Mouse (Mus musculus) left cerebral cortex, adult 9 months (tissue): ENCODE results near the gene Abca3.
"Not testable (repeated sequence)": the region's sequence is repeated elsewhere in the genome, so short reads cannot be mapped to it uniquely, and the experiment has no call there.

Experiments
- DNase-seq, 2 experiments: peaks; one replicate each; pipeline ENCODE4 v3.0.0; 2022; ENCODE audit warnings: low spot score in 2 of 2

Abca3 gene

GRCm38 (mm10) chr17:24441148-24441547 is 89.4 kb downstream of the Abca3 start:
- DNase-seq, result no peak

GRCm38 (mm10) chr17:24442107-24442506 is 90.4 kb downstream of the Abca3 start:
- DNase-seq, result no peak

DNA sequence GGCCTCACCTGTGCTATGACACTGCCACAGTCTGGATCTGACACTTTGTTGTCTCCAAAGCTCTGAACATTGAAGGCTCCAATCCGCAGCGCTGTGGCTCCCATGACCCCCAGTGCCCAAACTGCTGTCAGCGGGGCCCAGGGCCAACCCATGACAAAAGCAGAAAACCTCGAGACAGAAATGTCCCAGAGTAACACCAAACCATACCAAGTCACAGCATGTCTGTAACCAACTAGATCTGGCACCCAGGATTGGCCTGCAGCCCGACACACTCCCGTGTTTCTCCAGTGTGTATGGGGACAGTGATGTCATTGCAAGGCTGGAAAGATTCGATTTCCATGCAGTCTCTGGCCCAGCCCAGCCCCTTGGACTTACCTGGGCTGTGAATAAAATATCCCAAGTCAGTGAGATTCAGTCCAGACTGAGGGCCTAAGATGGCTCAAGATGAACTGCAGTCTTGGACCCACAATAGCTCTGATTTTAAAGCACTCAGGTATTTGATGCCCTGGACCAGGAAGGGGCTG is 90.9 kb downstream of the Abca3 start, which contains the start of gene Dnase1l2:
Gene Dnase1l2 (minus strand): TSS at position 474 of the 524 bp plus-strand sequence.
- no peak for DNase-seq

DNA sequence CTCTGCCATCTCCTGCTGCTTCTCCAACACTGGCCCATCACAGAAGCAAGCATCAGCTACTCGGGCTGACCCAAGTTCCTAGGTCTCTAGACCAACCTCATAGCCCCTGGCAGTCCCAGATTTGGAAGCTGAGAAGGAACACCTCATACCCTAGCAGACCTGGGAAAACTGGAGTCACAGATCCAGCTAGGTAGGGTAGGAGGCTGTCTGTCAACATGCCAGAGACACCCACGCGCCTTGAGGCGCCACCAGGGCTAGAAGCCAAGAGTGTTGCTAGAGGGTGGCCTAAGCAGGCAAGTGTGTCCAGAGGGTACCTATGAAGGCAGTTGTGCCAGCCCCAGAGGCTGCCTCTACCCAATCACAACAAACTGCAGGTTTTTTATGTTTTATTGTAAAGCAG is 91.7 kb downstream of the Abca3 start:
- DNase-seq, result peak in 1 of 2 experiments; percentile 72

DNA sequence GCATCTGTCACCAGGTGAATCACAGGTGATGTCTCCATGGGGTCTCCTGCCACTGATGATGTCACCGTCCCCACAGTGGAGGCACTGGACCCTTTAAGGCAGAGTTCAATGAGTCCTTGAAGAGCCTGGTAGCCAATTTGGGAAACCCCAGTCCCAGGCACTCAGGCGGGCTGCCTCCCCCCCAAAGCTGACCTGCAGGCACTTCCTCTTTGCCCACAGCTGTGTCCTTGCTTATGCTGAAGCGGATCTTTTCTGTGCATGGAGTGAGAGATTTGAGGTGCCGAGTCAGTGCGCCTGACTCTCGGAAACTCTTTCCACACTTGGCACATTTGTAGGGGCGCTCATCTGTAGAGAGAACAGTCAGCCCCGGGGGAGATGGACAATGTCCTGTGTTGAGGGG is 94.8 kb downstream of the Abca3 start:
- DNase-seq, result no peak

DNA sequence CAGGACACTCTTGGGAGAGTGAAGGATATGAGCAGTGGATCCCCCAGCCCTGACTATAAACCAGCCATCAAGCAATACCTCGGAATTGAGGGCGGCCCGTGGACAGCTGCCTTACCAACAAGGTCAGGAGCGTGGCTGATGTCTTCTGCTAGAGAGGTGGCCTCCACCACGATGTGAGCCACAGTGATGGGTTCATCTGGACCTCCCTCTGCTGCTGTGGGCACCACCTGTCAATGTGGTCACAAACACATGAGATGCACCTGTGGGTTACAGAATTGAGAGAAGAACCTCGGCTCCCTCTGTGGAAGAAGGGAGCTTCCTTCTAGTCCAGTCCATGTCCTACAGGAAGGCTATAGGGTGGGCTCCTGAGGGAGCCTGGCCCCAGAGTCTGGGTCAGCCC is 97.8 kb downstream of the Abca3 start:
- DNase-seq, result no peak

DNA sequence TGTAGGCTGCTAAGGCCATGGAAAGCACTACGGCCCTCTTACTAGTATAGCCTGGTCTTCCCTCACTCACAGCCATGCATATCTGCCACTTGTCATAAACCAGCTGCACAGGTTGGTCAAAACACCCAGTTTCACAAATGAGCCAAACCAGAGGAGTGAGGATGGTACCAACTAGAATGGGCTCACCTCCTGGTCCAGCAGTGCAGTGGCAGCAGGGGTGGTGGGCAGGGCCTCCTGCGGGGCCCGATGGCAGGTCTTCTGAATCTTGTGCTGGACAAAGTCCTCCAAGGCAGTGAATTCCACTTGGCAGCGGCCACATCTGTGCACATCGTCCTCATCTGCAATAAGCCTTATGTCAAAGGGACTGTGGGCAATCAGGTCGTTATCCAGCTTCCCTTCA is 99.5 kb downstream of the Abca3 start:
- no peak for DNase-seq

GRCm38 (mm10) chr17:24453372-24453771 is 101.6 kb downstream of the Abca3 start:
- no peak for DNase-seq

DNA sequence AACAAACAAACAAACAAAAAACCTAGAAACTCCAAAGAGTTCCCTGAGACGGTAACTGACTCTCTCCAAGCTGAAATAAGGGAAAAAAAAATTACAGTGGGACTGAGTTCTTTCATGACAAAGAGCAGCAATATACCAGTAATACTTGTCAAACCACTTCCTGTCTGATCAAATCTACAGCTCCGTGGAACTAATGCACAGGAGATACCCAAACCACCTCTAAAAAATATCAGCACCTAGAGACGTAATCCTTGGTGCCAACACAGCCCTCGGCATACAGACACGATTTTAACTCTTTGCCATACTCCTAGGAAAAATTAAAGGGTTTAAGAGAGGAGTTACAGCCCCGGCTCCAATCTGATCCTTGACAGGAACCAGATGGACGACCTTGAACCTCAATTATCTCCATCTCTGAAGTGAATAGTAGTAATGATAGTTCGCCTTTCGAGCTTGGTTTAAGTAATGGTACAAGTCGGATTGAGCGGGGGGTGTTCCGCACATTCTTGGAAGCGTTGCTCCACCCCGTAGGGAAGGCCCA is 102.5 kb downstream of the Abca3 start:
- no peak for DNase-seq

DNA sequence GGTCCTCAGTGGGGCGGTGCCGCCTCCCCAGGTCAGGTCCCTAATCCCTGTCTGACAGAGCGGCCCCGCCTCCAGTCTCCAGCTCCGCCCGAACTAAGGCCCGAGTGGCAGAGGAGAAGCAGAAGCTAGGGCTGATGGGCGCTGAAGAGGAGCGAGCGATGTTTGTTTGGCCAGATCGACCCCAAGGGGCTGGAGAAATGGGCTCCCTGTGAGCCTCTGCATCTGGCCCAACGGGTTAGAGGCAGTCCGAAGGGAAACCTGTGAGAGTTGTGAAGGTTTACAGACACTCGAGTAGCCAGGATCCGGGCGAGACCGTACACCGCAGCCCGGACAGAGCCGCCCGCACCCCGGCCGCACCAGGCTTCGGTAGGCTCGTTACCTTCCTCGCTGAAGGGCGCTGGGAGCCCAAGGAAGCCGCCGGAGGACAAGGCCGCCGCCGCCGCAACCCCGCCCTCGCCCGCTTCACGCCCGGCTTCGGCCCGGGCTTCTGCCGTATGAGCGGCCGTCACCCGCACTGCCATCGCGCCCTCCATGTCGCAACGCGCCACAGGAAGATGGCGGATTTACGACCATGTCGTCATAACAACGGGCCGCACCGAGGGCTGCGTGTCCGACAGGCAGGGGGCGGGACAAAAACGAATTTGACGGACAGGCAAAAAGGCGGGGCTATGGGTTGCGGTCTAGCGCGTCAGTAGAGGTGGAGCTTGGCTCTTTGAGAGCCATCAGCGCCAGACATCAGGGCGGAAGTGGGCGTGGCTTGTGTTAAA is 103.2 kb downstream of the Abca3 start:
- peak; percentile 98 to 99 for DNase-seq

GRCm38 (mm10) chr17:24455523-24456206 is 103.9 kb downstream of the Abca3 start:
- DNase-seq, result not testable (repeated sequence)
